Mouse (Mus musculus) cortical plate, adult 2 months (tissue): ENCODE results near the gene Cuta. TPM values are rescaled to one million over a fixed set of nuclear protein-coding genes. Genes with fewer than 3 reads are reported as not detected.
"Not testable (repeated sequence)": the region's sequence is repeated elsewhere in the genome, so short reads cannot be mapped to it uniquely, and the experiment has no call there.

ENCODE experiments used
- H3K27ac ChIP-seq: fragments of 200-500 bp; 2 replicates; pipeline ENCODE4 v1.5.1; 2012; ENCODE audit warnings: low read length, control low read depth, inconsistent platforms; ENCODE audit not compliant: insufficient read depth
- H3K4me1 ChIP-seq: fragments of 200-500 bp; 2 replicates; pipeline ENCODE4 v1.6.1; 2011; ENCODE audit warnings: low read length; ENCODE audit not compliant: control insufficient read depth, insufficient read depth
- H3K4me3 ChIP-seq: fragments of 200-500 bp; 2 replicates; pipeline ENCODE4 v1.5.1; 2011; ENCODE audit warnings: mild to moderate bottlenecking, low read length, control low read depth; ENCODE audit not compliant: insufficient read depth
- CTCF ChIP-seq: fragments of 200-500 bp; IDR thresholded peaks from 2 replicates; pipeline ENCODE4 v1.5.1; 2011; ENCODE audit warnings: mild to moderate bottlenecking, control low read depth, low read length; ENCODE audit not compliant: insufficient read depth; ENCODE audit errors: extremely low read depth
- POLR2A ChIP-seq: fragments of 200-500 bp; IDR thresholded peaks from 2 replicates; pipeline ENCODE4 v1.6.1; 2011; ENCODE audit warnings: mild to moderate bottlenecking, low read length, control low read depth; ENCODE audit not compliant: insufficient read depth; ENCODE audit errors: extremely low read depth
- polyA plus RNA-seq: library from polyadenylated mRNA; depleted of rRNA; stranded (reverse); fragments of >200 nt; gene quantifications from 2 replicates; pipeline ENCODE4 v1.2.3, GENCODE M21; 2012

Gene Cuta
- polyA plus RNA-seq, 1 experiment = 139 TPM

DNA sequence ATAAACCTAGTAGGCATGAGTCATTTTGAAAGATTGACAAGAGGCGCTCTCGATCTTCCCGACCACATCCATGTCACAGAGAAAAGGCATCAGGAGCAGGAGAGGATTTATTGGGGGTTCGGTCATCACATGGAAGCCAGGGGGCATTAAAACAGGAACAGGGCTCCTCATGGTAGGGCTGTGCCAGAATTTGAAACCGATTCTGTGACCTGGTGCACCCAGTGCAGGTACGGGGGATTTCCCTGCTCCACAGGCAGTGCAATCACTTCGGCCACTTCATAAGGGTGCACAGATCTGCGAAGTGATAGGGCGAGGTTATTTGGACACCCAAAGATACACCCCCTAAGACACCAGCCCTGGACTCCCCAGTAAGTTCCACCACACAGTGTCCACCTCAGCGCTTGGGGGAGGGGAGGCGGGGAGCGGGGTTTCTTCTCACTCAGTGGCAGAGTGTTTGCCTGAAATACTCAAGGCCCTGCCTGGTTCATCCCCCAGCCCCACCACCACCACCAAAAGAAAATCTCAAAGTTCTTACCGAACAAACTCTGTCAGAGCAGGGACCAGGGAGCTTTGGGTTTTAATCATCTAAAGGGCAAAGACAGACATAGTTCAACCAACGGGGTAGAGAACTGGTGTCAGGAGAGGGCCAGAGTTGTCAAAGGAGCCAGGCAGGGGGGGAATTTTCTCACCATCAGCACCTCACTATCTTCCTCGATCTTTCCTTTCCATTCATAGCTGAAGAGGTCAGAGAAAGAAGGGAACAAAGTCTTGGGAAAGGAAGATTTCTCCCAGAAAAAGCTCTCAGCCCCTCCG, 1.3 kb downstream of the Cuta start:
- Histone ChIP-seq H3K4me3 (peak overlapping the region; percentile 48), H3K27ac (no peak overlapping the region), H3K4me1 (peaks cover 6% of the 10 kb centered on the region; the same call in 1 of the 2 replicates)
- no peak for TF ChIP-seq CTCF
- TF ChIP-seq POLR2A = no peak

DNA sequence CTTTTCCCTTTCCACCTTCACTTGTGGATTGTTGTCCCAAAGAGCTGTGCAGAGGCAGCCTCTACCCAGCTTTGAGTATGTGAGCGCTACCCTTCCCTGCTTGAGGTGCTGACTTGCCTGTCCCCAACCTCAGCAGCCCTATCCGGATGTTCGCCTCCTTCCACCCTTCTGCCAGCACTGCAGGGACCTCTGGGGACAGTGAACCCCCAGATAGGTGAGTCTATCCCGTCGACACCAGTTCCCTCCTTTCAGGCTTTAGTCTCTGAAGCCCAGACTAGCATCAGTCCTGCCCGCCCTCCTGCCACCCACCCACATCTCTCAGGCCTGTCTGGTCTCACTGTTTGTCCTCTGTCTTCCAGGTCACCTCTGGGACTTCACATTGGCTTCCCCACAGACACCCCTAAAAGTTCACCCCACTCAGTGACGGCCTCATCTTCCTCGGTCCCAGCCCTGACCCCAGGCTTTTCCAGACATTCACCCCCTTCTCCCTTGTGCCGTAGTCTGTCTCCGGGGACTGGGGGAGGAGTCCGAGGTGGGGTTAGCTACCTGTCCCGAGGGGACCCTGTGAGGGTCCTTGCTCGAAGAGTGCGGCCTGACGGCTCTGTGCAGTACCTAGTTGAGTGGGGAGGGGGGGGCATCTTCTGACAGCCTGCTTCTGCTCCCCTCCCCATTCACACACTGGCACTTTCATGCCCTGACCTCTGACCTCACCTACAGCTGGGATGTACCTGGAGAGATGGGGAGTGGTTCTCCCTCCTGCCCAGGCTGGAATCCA, 2.3 kb downstream of the Cuta start:
- TF ChIP-seq POLR2A (no peak), CTCF (no peak)
- Histone ChIP-seq H3K4me1 (peaks cover 4% of the 10 kb centered on the region; the same call in 1 of the 2 replicates), H3K4me3 (no peak overlapping the region), H3K27ac (no peak overlapping the region)

DNA sequence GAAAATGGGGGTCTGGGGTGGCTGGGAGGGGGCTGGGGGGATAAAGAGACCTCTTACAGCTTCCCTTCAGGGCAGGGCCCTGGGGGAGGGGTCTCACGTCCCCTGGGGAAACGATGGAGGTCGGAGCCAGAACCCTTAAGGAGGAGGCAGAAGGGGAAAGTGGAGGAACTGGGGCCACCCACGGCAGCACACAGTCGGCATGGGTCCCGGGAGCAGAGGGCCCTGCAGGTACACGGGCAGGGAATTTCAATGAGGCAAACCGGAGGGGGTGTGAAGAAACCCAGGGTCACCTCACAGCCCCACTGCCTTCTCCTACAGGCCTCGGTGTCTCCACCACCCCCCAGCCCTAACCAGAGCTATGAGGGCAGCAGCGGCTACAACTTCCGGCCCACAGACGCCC, 2.9 kb downstream of the Cuta start:
- H3K27ac ChIP-seq = no peak overlapping the region
- peaks cover 4% of the 10 kb centered on the region; the same call in 1 of the 2 replicates for H3K4me1 ChIP-seq
- no peak overlapping the region for H3K4me3 ChIP-seq
- TF ChIP-seq POLR2A = no peak
- TF ChIP-seq CTCF = no peak

DNA sequence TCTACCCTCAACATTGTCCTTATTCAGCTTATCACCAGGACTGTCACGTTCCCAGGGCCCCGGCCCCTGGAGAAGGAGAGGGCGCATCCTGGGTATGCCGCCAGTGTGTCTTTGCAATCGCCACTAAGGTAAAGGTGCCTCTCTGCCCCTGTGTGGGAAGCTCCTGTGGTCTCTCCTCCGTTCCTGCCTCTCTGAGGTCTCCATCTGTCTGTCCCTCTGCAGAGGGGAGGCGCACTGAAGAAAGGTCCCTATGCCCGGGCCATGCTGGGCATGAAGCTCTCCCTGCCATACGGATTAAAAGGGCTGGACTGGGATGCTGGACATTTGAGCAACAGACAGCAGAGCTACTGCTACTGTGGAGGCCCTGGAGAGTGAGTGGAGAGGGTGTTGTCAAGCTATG, 4.3 kb downstream of the Cuta start:
- no peak overlapping the region for H3K27ac ChIP-seq
- H3K4me1 ChIP-seq = peaks cover 2% of the 10 kb centered on the region; the same call in 1 of the 2 replicates
- H3K4me3 ChIP-seq = no peak overlapping the region
- TF ChIP-seq CTCF (no peak), POLR2A (no peak)

DNA sequence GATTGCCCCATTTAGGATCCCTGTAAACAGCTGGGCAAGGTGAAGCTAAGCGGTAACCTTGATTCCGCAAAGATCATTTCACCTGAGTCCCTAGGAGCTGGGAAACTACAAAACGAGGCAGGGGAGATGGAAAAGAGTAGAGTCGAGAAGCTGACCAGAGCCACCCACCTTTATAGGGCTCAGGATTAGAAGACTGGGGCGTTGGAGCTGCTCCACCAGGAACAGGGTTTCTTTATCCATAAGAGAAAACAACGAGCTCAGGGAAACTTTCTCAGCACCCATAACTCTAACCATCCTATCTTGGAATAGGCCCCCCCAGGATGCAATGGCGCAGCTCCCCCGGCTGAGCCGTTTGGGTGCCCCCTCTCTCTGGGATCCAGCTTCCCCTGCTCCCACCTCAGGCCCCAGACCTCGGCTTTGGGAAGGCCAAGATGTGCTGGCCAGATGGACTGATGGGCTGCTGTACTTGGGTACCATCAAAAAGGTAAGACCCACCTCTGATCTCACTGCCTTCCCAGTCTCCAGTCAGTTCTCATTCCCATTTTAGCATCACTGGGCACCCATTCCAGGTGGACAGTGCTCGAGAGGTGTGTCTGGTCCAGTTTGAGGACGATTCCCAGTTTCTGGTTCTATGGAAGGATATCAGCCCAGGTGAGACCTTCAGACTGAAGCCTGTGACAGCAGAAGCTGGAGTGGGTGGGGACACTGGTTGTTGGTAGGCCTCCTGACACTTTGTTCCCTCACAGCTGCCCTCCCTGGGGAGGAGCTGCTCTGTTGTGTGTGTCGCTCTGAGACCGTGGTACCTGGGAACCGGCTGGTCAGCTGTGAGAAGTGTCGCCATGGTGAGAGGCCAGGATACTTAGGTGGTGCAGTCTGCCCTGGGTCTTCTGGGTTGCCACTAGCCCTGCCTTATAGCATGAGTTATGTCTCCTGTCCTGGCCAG, 5.2 kb downstream of the Cuta start:
- Histone ChIP-seq H3K27ac (no peak overlapping the region), H3K4me3 (peak overlapping the region; percentile 89), H3K4me1 (peaks cover 1% of the 10 kb centered on the region; the same call in 1 of the 2 replicates)
- no peak for TF ChIP-seq CTCF
- TF ChIP-seq POLR2A = no peak

DNA sequence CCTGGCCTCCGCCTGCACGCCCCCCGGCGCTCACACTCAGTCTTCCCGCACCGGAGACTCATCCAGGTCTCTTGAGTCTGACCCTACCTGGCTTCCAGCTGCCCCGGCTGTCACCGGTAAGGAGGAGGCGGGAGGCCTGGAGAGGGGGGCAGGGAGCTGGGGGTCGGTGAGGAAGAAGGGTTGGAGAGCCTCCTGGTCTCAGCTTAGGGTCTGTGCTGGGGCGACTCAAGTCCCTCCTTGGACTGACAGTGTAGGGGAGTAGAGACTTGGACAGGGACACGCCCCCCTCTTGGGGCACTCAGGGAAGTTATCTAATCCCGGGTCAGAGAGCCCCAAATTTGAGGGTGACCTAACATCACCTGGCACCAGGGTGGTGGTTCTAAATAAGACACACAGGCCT, 6.0 kb downstream of the Cuta start:
- H3K27ac ChIP-seq = 0 out of 2 replicates have a peak overlapping the region, but pooled peaks have one; percentile 32
- H3K4me3 ChIP-seq = peak overlapping the region; percentile 89
- peaks cover 1% of the 10 kb centered on the region; the same call in 1 of the 2 replicates for H3K4me1 ChIP-seq
- no peak for TF ChIP-seq CTCF

DNA sequence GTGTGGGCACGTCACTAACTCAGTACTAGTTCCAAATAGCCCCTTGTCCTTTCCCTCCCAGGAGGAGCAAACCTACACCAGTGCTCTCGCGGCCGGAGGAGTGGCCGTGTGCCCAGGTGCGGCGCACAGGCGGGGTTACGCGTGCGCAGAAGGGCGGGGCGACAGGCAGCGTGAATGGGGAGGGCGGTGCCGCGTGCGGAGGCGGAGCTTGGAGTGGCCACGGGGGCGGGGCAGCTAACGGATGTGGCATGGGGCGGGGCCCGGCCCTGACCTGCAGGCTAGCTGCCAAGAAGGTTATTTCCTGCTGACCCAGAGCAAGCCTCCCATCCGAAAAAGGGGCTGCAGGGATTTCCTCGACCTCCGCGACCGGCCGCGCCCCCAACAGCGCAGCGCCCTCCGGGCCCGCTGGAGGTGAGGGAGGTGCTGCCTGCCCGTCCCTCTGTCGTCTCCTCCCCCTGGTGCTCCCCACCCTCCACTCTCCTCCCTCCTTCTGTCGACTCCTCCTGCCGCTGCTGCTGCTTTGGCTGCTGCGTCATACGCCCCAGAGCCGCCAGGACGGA, 6.5 kb downstream of the Cuta start, which contains the start of gene Phf1:
Gene Phf1, plus strand, starts transcription at position 214 of the 560 bp plus-strand sequence.
- peak; percentile 82 for TF ChIP-seq POLR2A
- TF ChIP-seq CTCF = no peak
- Histone ChIP-seq H3K4me3 (peak within 1 kb of the TSS; percentile 89), H3K4me1 (peaks cover under 1% of the 10 kb centered on the region; the same call in 1 of the 2 replicates), H3K27ac (peak within 1 kb of the TSS; percentile 62)

DNA sequence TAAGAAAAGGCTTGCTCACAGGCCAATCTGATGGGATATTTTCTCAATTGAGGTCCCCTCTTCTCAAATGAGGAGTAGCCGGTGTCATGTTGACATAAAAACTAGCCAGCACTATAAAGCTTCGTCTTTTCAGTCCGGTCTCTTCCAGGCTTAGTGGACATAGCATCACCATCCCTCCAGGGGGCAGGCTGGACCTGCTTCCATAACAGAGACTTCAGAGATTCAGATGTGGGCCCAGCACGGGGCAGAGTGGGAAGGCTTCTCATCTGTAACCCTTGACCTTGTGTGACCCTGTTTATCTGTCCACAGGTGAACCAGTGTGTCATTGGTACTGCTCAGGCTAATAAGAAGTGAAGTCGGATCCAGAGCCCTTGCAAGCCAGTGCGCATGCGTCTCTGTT, 7.6 kb downstream of the Cuta start:
- H3K4me1 ChIP-seq, H3K4me3 ChIP-seq, H3K27ac ChIP-seq: not testable (repeated sequence)
- peak; percentile 52 for TF ChIP-seq CTCF

DNA sequence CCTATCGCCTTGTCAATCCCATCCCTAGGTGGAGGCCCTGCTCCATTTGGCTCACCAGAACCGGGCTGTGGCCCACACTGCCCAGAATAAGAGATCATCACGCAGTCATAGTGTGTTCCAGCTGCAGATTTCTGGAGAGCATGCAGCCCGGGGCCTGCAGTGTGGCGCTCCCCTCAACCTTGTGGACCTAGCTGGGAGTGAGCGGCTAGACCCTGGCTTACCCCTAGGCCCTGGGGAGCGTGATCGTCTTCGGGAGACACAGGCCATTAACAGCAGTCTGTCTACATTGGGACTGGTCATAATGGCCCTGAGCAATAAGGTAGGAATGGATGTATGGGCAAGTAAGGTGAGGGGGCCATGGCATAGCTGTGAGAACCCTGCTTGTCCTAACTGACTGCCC, 14.0 kb downstream of the Cuta start:
- H3K27ac ChIP-seq, H3K4me1 ChIP-seq, H3K4me3 ChIP-seq: not testable (repeated sequence)

DNA sequence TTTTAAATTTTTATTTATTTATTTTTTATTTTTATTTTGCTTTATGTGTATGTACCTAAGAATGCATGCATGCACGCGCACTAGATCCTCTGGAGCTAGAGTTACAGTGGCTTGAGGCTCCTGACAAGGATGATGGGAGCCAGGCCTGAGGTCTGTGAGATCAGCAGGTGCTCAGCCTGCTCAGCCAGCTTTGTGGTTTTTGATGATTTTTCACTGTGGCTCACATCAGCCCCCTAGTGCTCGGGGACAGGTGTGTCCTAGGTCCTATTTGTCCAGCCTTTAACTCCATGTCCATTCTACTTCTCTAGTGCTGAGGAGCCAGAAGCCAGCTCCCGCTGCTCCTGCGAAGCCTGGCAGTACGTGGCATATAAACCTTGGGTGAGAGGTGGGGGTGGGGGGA, 17.0 kb downstream of the Cuta start:
- not testable (repeated sequence) for H3K4me3 ChIP-seq, H3K27ac ChIP-seq

DNA sequence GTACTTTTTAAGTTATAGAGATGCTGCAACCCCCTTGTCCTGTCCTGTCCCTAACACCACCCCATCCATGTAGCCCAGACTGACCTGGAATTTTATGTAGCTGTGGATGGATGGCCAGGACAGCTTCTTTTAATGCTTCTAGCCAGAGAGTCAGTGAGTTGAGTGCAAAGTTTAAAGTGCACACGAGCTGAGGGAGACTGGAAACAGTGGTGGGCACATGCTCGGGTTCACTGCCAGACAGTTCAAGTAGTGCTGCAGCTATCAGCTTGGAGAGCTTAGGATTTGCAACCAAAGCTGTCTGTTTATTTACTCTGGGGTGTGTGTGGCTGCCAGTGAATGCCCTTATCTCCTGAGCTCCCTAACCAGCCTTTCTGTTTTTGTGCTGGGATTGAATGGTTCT, 19.9 kb downstream of the Cuta start:
- not testable (repeated sequence) for H3K4me3 ChIP-seq, H3K4me1 ChIP-seq, H3K27ac ChIP-seq

More for the DNA sequence above, 17.0 kb downstream of the Cuta start:
- not testable (repeated sequence) for H3K4me1 ChIP-seq
